Mouse (Mus musculus): ENCODE results near the gene Smad3.

DNA sequence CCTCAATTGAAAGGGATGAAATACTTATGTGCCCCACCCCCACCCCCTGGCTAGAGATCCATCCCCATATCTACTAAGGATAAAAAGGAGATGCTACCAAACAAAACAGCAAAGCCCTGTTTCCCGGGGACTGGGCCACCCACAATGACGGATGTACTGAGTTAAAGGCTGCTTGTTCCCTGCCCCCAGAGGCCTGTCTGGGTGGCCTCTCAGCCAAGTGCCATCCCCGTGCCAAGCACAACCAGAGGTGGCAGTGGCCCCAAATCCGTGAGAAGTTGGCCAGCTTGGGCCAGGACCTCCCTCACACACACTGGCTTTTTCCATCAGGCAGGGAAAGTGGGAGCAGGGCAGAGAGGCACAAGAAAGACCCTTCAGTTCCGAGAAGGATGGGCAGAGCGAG lies 45.0 kb downstream of the Smad3 start:
- no peak for TF ChIP-seq CTCF (conservative IDR thresholded peaks at IDR 0.05; ENCODE audit: insufficient read depth, insufficient read length, low read depth, low read length)
- TF ChIP-seq POLR2A (IDR thresholded peaks at IDR 0.05; ENCODE audit: low read depth, low read length), result no peak
